Mouse (Mus musculus) embryonic fibroblast, embryonic 13.5 days (primary cell): ENCODE data around the gene Ldlr. TPM values are rescaled to one million over a fixed set of nuclear protein-coding genes. Genes with fewer than 3 reads are reported as not detected.
A peak's percentile ranks its signal among the peaks of the same experiment; 100 is the strongest.

Source experiments
- H3K27ac ChIP-seq: 2 replicates; pipeline ENCODE4 v1.5.1; 2012; ENCODE audit warnings: low read length, control low read depth, inconsistent platforms; ENCODE audit not compliant: insufficient read depth
- H3K4me1 ChIP-seq: 2 replicates; pipeline ENCODE4 v1.6.1; 2011; ENCODE audit warnings: low read length; ENCODE audit not compliant: control insufficient read depth, insufficient read depth
- H3K4me3 ChIP-seq: 2 replicates; pipeline ENCODE4 v1.5.1; 2011; ENCODE audit warnings: mild to moderate bottlenecking, control low read depth, low read length; ENCODE audit not compliant: insufficient read depth
- CTCF ChIP-seq: IDR thresholded peaks from 2 replicates; pipeline ENCODE4 v1.5.1; 2011; ENCODE audit warnings: mild to moderate bottlenecking, control low read depth, low read length, moderate library complexity, borderline replicate concordance; ENCODE audit not compliant: insufficient read depth
- POLR2A ChIP-seq: IDR thresholded peaks from 2 replicates; pipeline ENCODE4 v1.6.1; 2011; ENCODE audit warnings: low read depth, mild to moderate bottlenecking, control low read depth, low read length, moderate library complexity
- polyA plus RNA-seq: library from polyadenylated mRNA; stranded (reverse); fragments of >200 nt; gene quantifications from 2 replicates; pipeline ENCODE4 v1.2.4, GENCODE M21; 2011; ENCODE audit warnings: low read depth; ENCODE audit not compliant: missing spikeins, insufficient read length

Gene Ldlr
- polyA plus RNA-seq, 1 experiment, result 54.6 TPM

DNA sequence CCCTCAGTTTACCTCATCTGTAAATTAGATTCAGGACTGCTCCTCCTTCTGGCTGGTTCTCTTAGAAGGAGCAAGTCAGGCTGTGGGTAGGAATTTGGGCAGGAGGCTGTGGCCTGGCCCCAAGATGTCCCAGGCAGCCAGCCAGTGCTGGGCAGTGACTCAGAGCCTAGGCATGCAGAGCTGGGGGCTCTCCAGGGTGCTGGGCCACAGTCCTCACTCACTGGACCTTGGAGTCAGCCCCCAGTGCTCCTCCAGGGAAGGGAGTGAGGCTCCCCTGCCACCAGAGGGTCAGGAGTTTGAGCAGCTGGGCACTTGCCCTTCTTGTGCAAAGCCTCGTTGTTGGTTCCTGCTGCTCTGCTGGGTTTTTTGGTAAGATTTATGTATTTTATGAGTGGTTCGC, 30.7 kb downstream of the Ldlr start:
- Histone ChIP-seq H3K4me3 (no peak overlapping the region), H3K27ac (peak overlapping the region; percentile 67), H3K4me1 (peaks cover 16% of the 10 kb centered on the region)
- TF ChIP-seq POLR2A (no peak), CTCF (no peak)

DNA sequence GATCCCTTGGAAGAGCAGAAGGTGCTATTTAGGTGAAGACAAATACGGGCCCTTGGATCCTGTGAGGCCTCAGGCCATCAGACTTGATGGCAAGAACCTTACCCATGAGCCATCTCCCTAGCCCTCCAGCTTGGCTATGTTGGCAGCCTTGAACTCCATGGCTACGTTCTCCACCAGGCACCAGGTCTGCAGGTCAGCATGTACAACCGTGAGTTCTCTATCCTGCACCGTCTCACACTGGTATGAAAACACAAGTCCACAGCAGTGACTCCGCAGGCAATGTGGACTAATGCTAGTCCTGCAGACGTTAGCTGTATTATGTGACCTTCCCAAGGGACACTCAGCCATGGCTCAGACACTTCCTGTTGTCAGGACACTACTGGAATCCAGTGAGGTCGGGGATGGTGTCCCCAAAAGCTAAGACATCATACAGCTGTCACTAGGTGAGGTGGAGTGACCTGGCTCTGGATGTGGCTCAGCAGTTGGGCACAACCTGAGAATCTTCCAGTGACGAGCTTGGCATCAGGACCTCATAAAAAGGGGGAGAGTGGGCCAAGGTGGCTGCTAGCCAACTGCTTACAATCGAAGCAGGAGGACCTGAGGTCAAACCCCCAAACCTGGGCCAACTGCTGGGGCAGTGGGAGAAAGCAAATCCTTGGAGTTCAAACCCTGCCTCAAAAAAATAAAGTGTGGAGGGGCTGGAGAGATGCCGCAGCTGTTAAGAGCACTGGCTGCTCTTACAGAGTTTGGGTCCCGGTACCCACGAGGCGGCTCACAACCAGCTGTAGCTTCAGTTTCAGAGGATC, 31.4 kb downstream of the Ldlr start:
- Histone ChIP-seq H3K4me1 (peaks cover 16% of the 10 kb centered on the region), H3K4me3 (no peak overlapping the region), H3K27ac (peak overlapping the region; percentile 49)
- TF ChIP-seq CTCF, result no peak
- TF ChIP-seq POLR2A, result no peak

- no peak for TF ChIP-seq CTCF
- no peak for TF ChIP-seq POLR2A
Observed at GRCm38 (mm10) chr9:21758576-21759529, 35.6 kb downstream of the Ldlr start.

DNA sequence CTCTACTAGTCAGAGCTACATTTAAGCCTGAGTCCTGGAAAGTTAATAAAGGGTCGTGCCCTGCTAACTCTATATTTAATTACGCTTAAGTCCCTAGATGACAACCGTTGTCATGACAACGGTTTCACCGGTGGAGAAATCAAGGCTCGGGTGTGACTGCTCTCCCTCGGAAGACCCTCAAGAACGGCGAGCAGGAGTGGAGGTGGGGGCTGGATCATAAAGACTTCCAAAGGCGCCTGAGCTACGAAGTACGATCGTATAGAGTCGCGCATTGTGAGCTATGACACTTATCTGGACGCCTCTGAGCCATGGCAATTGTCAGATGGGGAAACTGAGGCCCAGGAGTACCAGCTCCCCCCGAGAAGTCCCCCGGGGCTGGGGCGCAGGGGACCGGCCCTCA, 36.4 kb downstream of the Ldlr start:
- TF ChIP-seq POLR2A, result no peak
- TF ChIP-seq CTCF, result no peak
- peaks cover 2% of the 10 kb centered on the region; the same call in 1 of the 2 replicates for H3K4me1 ChIP-seq
- peak overlapping the region; percentile 73 for H3K4me3 ChIP-seq
- no peak overlapping the region for H3K27ac ChIP-seq

More at GRCm38 (mm10) chr9:21758576-21759529, 35.6 kb downstream of the Ldlr start:
- Histone ChIP-seq H3K4me3 (peak overlapping the region; percentile 73), H3K27ac (no peak overlapping the region), H3K4me1 (peaks cover 7% of the 10 kb centered on the region)

DNA sequence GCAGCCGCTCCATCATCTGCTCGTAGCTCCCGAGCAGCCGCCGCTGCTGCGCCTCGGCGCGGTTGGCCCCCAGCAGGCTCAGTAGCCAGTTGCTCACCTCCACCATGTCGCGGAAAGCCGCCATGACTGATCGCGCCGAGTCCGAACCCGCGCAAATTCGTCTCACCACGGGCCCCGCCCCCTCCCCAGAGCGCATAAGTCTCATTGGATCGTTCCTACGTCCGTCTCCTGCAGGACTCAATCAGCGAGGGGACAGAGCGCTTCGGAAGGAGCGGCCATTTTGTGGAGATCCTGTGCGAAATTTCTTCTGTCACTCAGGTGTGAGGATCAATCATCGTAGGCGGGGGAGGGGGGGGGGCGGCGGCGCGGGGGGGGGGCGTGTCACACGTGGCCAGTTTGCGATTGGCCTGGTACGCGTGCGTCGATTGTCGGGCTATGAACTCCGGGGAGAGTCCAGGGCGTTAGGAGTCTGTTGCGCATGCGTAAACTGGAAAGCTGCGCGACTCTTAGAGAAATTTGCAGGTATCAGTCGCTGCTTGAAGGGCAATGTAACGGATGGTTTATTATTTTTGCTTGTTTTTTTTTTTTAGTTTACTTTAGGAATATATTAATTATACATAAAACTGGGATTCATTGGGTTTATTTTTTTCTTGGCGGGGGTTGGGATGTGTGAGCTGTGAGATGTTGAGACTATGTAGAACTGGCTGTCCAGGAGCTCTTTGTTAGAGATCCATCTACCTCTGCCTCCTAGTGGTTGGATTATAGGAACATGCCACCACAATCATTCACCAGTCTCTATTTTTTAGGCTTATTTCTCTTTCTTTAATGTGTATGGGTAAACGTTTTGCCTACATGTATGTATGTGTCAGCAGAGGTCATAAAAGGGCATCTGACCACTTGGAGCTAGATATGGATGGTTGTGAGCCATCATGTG, 37.1 kb downstream of the Ldlr start, which contains the start of gene Spc24:
Gene Spc24 (minus strand): TSS at position 149 of the 934 bp plus-strand sequence.
- Histone ChIP-seq H3K4me1 (no peaks in the 10 kb centered on the region), H3K27ac (0 out of 2 replicates have a peak within 1 kb of the TSS, but pooled peaks have one; percentile 39), H3K4me3 (peak within 1 kb of the TSS; percentile 73)
- TF ChIP-seq CTCF (no peak), POLR2A (peak; percentile 57)

DNA sequence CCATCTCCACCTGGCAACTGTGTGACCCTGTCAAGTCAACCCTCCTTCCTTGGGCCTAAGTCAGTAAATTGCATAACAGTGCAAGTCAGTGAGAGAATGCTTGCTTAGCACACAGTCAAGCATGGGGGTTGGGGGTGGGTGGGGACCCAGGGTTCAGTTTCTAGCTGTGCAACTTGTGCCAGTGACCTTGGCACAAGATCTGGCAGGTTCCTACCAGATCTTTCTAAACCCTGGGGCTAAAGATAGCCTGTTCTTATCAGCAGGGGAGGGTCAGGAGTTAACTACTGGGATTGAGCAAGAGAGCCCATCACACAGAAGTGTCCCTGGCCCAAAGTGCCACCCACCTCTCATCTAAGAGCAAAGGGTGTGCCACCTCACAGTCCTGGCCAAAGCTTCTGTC, 38.9 kb downstream of the Ldlr start:
- no peaks in the 10 kb centered on the region; the same call in 1 of the 2 replicates for H3K4me1 ChIP-seq
- H3K4me3 ChIP-seq, result no peak overlapping the region
- no peak overlapping the region for H3K27ac ChIP-seq
- no peak for TF ChIP-seq POLR2A
- no peak for TF ChIP-seq CTCF

DNA sequence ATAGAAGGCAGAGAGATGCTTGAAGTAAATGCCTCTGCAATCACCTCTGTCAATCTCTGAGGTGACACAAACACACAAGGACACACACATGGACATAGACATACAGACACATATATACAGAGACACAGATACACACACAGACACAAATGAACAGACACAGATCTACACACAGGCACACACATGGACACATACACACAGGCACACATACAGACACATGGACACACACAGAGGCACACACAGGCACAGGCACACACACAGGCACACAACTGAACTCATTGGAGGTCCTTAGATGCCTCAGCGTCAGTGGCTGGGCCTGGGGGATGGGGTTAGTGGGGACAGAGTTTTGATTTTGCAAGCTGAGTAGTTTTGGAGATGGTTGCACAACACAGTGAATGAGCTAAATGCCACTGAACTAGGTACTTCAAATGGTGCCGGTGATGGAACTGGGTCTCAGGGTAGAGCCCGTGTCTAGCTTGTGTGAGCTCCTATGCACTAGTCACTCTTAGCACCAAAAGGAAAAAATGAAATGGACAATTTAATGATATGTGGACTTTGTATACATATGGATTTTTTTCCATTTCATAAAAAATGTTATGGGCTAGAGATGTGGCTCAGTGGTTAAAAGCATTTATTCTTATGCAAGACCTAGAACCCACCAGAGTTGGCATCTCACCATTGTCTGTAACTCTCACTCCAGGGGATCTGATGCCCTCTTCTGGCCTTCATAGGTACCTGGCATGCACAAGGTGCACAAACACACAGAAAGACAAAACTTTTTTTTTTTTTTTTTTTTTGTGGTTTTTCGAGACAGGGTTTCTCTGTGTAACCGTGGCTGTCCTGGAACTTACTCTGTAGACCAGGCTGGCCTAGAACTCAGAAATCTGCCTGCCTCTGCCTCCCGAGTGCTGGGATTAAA, 41.1 kb downstream of the Ldlr start:
- no peak overlapping the region for H3K27ac ChIP-seq

GRCm38 (mm10) chr9:21767896-21768295, 44.6 kb downstream of the Ldlr start:
- TF ChIP-seq CTCF (no peak), POLR2A (0 out of 2 replicates have a peak, but pooled peaks have one; percentile 13)
- peak overlapping the region; percentile 99 for H3K27ac ChIP-seq
- peaks cover 17% of the 10 kb centered on the region for H3K4me1 ChIP-seq
- H3K4me3 ChIP-seq, result no peak overlapping the region

More for the DNA sequence above, 41.1 kb downstream of the Ldlr start:
- Histone ChIP-seq H3K4me1 (peaks cover 11% of the 10 kb centered on the region), H3K4me3 (no peak overlapping the region)
- TF ChIP-seq CTCF (no peak), POLR2A (0 out of 2 replicates have a peak, but pooled peaks have one; percentile 10)
